Mouse (Mus musculus) midbrain, embryonic 15.5 days (tissue): ENCODE measurements around the gene Pmf1. TPM values are rescaled to one million over a fixed set of nuclear protein-coding genes. Genes with fewer than 3 reads are reported as not detected.

Experiments
- ATAC-seq: fragments of 200-750 bp; cut with Nextera tagmentation; replicated peaks from 2 replicates; pipeline ENCODE4 v1.8.0; 2017; ENCODE audit warnings: moderate TSS enrichment
- H3K27ac ChIP-seq: fragments of 300-500 bp; sonication (generic); 2 replicates; pipeline ENCODE4 v1.5.1; 2015; ENCODE audit warnings: mild to moderate bottlenecking, inconsistent platforms
- H3K27me3 ChIP-seq: fragments of 300-500 bp; sonication (generic); replicated peaks from 2 replicates; pipeline ENCODE4 v1.6.1; 2015; ENCODE audit warnings: inconsistent platforms
- H3K36me3 ChIP-seq: fragments of 300-500 bp; sonication (generic); replicated peaks from 2 replicates; pipeline ENCODE4 v1.6.1; 2015; ENCODE audit warnings: inconsistent platforms
- H3K4me1 ChIP-seq: fragments of 300-500 bp; sonication (generic); 2 replicates; pipeline ENCODE4 v1.6.1; 2015; ENCODE audit warnings: inconsistent platforms
- H3K4me2 ChIP-seq: fragments of 300-500 bp; sonication (generic); 2 replicates; pipeline ENCODE4 v1.6.1; 2015; ENCODE audit warnings: inconsistent platforms, mild to moderate bottlenecking, moderate library complexity
- H3K4me3 ChIP-seq: fragments of 300-500 bp; sonication (generic); 2 replicates; pipeline ENCODE4 v1.5.1; 2015; ENCODE audit warnings: mild to moderate bottlenecking, inconsistent platforms
- H3K9ac ChIP-seq: fragments of 300-500 bp; sonication (generic); 2 replicates; pipeline ENCODE4 v1.6.1; 2015; ENCODE audit warnings: mild to moderate bottlenecking, inconsistent platforms
- H3K9me3 ChIP-seq: fragments of 300-500 bp; sonication (generic); 2 replicates; pipeline ENCODE4 v1.6.1; 2016; ENCODE audit warnings: inconsistent platforms
- WGBS: fragments of 180-500 bp; shearing (Covaris S2); methylation state at CpG from one replicate; pipeline ENCODE4 v1.1.7; 2015; ENCODE audit warnings: mixed read lengths; 5-methylcytosine and 5-hydroxymethylcytosine counted together
- microRNA-seq: library from miRNA; unstranded; fragments of <30 nt; microRNA quantifications from one replicate; pipeline ENCODE4, GENCODE M21; 2016
- polyA plus RNA-seq: library from polyadenylated mRNA; unstranded; fragments of >200 nt; fragmentation: Nextera tagmentation; extraction: Ambion mirVana; gene quantifications from 2 replicates; pipeline ENCODE4 v1.2.1, GENCODE M21; 2015

The Pmf1 gene
- polyA plus RNA-seq, 1 experiment from 2014 or later, result 23.6 TPM

GRCm38 (mm10) chr3:88361612-88362313 is 48.4 kb downstream of the Pmf1 start:
- no peaks in the 10 kb centered on the region for H3K4me1 ChIP-seq
- no peak overlapping the region for H3K27ac ChIP-seq
- no peak overlapping the region for H3K4me3 ChIP-seq
- H3K27me3 ChIP-seq, result peaks cover 14% of the 10 kb centered on the region
- ATAC-seq, result no peak
- no peaks in the 10 kb centered on the region for H3K9me3 ChIP-seq
- peaks cover 37% of the 10 kb centered on the region for H3K36me3 ChIP-seq
- no peak overlapping the region for H3K9ac ChIP-seq
- WGBS, result 87% methylated on average over 2 of the region's 2 CpGs
- H3K4me2 ChIP-seq, result no peak overlapping the region

- H3K36me3 ChIP-seq, result peaks cover 39% of the 10 kb centered on the region
- no peak overlapping the region for H3K4me2 ChIP-seq
- H3K27ac ChIP-seq, result no peak overlapping the region
- H3K4me1 ChIP-seq, result no peaks in the 10 kb centered on the region
- no peaks in the 10 kb centered on the region for H3K9me3 ChIP-seq
- H3K4me3 ChIP-seq, result no peak overlapping the region
- WGBS, result 82% methylated on average over 6 of the region's 6 CpGs
- no peak for ATAC-seq
- no peak overlapping the region for H3K9ac ChIP-seq
- H3K27me3 ChIP-seq, result peaks cover 12% of the 10 kb centered on the region
Observed at GRCm38 (mm10) chr3:88361096-88361495, 49.0 kb downstream of the Pmf1 start.

DNA sequence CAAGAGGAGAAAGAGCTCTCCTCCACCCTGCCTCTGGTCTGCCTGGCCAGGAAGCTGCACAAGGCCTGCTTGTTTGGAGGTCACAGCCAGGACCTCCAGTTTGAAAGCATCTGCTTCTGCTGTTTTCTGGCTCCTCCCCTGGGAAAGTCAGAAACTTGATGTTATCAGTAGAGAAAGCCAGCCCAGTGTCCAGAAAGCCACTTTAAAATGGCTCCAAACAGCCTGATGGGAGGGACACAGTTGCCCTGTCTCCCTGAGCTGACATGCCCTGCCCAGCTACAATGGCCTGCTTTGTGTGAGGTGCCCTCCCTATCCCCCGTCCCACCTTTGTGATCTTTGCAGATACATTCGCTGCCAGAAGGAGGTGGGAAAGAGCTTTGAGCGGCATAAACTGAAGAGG is 50.1 kb downstream of the Pmf1 start:
- Histone ChIP-seq H3K4me3 (no peak overlapping the region), H3K27ac (no peak overlapping the region), H3K4me1 (no peaks in the 10 kb centered on the region), H3K9me3 (no peaks in the 10 kb centered on the region), H3K27me3 (0 out of 2 replicates have a peak, but pooled peaks cover 1% of the 10 kb centered on the region), H3K4me2 (no peak overlapping the region), H3K36me3 (peaks cover 50% of the 10 kb centered on the region), H3K9ac (no peak overlapping the region)
- WGBS, result 75% methylated on average over 3 of the region's 3 CpGs
- ATAC-seq, result no peak

DNA sequence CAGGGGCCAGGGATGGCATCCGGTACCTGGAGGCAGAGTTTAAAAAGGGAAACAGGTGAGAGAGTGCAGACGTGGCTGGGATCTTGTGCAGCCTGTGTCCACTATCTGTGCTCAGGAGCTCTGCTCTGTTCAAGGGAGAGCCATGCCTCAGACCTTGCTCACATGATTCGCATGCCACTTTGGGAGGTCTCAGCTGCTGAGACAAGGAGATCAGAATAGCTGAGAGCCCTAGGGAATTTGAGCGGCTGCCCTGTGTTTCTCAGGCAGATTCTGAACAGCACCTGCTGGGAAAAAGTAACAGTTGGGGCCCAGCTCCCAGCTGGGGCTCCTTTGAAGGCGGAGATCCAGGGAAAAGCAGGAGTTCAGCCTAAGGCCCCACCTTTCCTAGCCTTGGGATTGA is 50.5 kb downstream of the Pmf1 start:
- ATAC-seq, result no peak
- Histone ChIP-seq H3K27me3 (no peaks in the 10 kb centered on the region), H3K4me2 (no peak overlapping the region), H3K4me3 (no peak overlapping the region), H3K9me3 (no peaks in the 10 kb centered on the region), H3K36me3 (peaks cover 54% of the 10 kb centered on the region), H3K27ac (no peak overlapping the region), H3K9ac (no peak overlapping the region), H3K4me1 (no peaks in the 10 kb centered on the region)
- 58% methylated on average over 5 of the region's 5 CpGs for WGBS

DNA sequence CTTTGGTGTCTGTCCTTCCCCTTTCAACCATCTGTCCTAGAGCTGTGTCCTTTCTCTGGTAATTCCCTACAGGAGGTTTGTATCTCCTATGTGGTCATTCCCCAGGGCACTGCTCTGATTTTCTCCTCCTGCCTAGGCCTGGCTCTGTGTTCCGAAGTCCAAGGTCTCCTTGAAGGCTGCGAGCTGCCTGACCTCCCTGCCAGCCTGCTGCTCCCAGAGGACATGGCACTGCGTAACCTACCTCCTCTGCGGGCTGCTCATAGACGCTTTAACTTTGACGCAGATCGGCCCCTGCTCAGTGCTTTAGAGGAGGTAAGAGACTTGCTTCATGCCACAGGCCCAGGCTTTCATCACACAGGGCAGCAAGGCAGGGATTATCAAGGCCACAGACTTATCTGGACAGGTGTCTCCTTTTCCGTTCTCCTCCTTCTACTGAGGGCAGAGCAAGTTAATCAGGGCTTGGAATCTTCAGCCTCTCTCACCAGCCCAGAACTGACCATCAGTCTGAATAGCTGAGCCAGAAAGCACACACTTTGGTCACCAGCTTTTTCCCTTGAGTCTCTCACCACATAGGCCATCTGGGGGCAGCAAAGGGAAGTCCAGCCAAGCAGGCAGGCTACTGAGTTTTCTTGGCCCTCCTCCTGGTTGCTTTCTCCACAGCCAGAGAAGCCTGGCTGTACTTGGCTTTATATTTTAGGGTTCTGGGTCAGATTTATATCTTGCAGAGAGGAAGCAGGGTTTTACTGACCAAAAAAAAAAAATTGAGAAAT is 55.5 kb downstream of the Pmf1 start:
- H3K4me3 ChIP-seq, result no peak overlapping the region
- no peak overlapping the region for H3K4me2 ChIP-seq
- H3K36me3 ChIP-seq, result peaks cover 83% of the 10 kb centered on the region
- no peaks in the 10 kb centered on the region for H3K4me1 ChIP-seq
- no peak for ATAC-seq
- H3K9me3 ChIP-seq, result no peaks in the 10 kb centered on the region
- H3K27ac ChIP-seq, result no peak overlapping the region
- no peak overlapping the region for H3K9ac ChIP-seq
- whole genome bisulfite sequencing, result 92% methylated on average over 8 of the region's 8 CpGs
- H3K27me3 ChIP-seq, result no peaks in the 10 kb centered on the region

- WGBS, result 94% methylated on average over 9 of the region's 9 CpGs
- H3K9ac ChIP-seq, result no peak overlapping the region
- H3K36me3 ChIP-seq, result peaks cover 85% of the 10 kb centered on the region
- H3K4me1 ChIP-seq, result no peaks in the 10 kb centered on the region
- H3K9me3 ChIP-seq, result no peaks in the 10 kb centered on the region
- no peaks in the 10 kb centered on the region for H3K27me3 ChIP-seq
- ATAC-seq, result no peak
- no peak overlapping the region for H3K27ac ChIP-seq
- H3K4me2 ChIP-seq, result no peak overlapping the region
- H3K4me3 ChIP-seq, result no peak overlapping the region
Observed at GRCm38 (mm10) chr3:88352907-88353306, 57.2 kb downstream of the Pmf1 start.

DNA sequence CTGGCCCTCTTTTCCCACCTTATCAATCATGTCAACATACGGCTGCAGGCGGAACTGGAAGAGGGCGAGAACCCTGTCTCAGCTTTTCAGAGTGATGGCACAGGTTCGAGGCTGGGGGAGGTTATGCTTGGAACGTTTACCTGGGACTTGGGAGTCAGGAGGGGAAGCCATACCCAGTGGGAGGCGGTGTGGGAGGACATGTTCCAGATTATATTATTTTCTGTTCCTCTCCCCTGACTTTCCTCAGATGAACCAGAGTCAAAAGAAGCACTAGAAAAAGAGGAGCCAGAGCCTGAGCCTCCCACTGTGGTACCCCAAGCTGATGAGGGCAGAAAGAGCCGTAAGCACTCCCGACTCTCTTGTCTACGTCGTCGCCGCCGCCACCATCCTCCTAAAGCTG is 59.4 kb downstream of the Pmf1 start:
- Histone ChIP-seq H3K4me1 (no peaks in the 10 kb centered on the region), H3K9ac (no peak overlapping the region), H3K9me3 (no peaks in the 10 kb centered on the region), H3K36me3 (peaks cover 95% of the 10 kb centered on the region), H3K4me2 (no peak overlapping the region), H3K27ac (no peak overlapping the region), H3K27me3 (no peaks in the 10 kb centered on the region), H3K4me3 (no peak overlapping the region)
- WGBS, result 95% methylated on average over 13 of the region's 13 CpGs
- ATAC-seq, result no peak

Small RNA genes within 50 kb of the gene (microRNA-seq; reads per million reads assigned to microRNA genes)
- gene Mir7011, result 0.55 reads per million

Other genes starting within 250 kb of the Pmf1 start
- gene Rhbg, start 155.6 kb downstream of the Pmf1 start, polyA plus RNA-seq, result 0.14 TPM in 2 replicates
- not detected in 2 replicates for gene Gm38392, start 123.1 kb downstream of the Pmf1 start, polyA plus RNA-seq
- gene Tsacc, start 113.3 kb downstream of the Pmf1 start, polyA plus RNA-seq, result 8.7 and 9.9 TPM in 2 replicates
- 442 and 444 TPM in 2 replicates for gene Cct3, start 113.2 kb downstream of the Pmf1 start, polyA plus RNA-seq
- gene Glmp, start 85.3 kb downstream of the Pmf1 start, polyA plus RNA-seq, result 106 and 107 TPM in 2 replicates
- gene Tmem79, start 74.2 kb downstream of the Pmf1 start, polyA plus RNA-seq, result 1.1 and 1.6 TPM in 2 replicates
- 73.2 and 74.9 TPM in 2 replicates for gene Smg5, start 74.1 kb downstream of the Pmf1 start, polyA plus RNA-seq
- gene Paqr6, start 45.7 kb downstream of the Pmf1 start, polyA plus RNA-seq, result 1.1 and 1.8 TPM in 2 replicates
- gene Bglap3, start 37.6 kb downstream of the Pmf1 start, polyA plus RNA-seq, result not detected in 2 replicates
- not detected in 2 replicates for gene Bglap2, start 31.6 kb downstream of the Pmf1 start, polyA plus RNA-seq
- gene Bglap, start 25.9 kb downstream of the Pmf1 start, polyA plus RNA-seq, result 0.50 TPM in 1 of 2 replicates, not detected in the other
- gene Slc25a44, start 14.8 kb upstream of the Pmf1 start, polyA plus RNA-seq, result 39.6 and 41.2 TPM in 2 replicates
- gene Sema4a, start 50.9 kb upstream of the Pmf1 start, polyA plus RNA-seq, result 39.1 and 39.3 TPM in 2 replicates
- gene Lmna, start 99.6 kb upstream of the Pmf1 start, polyA plus RNA-seq, result 51.1 and 51.6 TPM in 2 replicates
- gene Mex3a, start 122.1 kb upstream of the Pmf1 start, polyA plus RNA-seq, result 37.0 and 37.7 TPM in 2 replicates
- 0.41 and 1.3 TPM in 2 replicates for gene Rab25, start 138.0 kb upstream of the Pmf1 start, polyA plus RNA-seq
- 206 and 232 TPM in 2 replicates for gene Lamtor2, start 142.7 kb upstream of the Pmf1 start, polyA plus RNA-seq
- gene Ubqln4, start 143.4 kb upstream of the Pmf1 start, polyA plus RNA-seq, result 45.9 and 48.0 TPM in 2 replicates
- 133 and 143 TPM in 2 replicates for gene Ssr2, start 165.5 kb upstream of the Pmf1 start, polyA plus RNA-seq
- gene Arhgef2, start 195.6 kb upstream of the Pmf1 start, polyA plus RNA-seq, result 138 and 145 TPM in 2 replicates
- gene Rxfp4, start 242.8 kb upstream of the Pmf1 start, polyA plus RNA-seq, result not detected in 2 replicates